Mouse (Mus musculus): Measurements from ENCODE around the gene Serpinb1c. TPM values are rescaled to one million over a fixed set of nuclear protein-coding genes. Genes with fewer than 3 reads are reported as not detected.
A peak's percentile ranks its signal among the peaks of the same experiment; 100 is the strongest.
"Not testable (repeated sequence)": the region's sequence is repeated elsewhere in the genome, so short reads cannot be mapped to it uniquely, and the experiment has no call there.

Serpinb1c gene
- polyA plus RNA-seq, 1 experiment from 2014 or later = not detected

DNA sequence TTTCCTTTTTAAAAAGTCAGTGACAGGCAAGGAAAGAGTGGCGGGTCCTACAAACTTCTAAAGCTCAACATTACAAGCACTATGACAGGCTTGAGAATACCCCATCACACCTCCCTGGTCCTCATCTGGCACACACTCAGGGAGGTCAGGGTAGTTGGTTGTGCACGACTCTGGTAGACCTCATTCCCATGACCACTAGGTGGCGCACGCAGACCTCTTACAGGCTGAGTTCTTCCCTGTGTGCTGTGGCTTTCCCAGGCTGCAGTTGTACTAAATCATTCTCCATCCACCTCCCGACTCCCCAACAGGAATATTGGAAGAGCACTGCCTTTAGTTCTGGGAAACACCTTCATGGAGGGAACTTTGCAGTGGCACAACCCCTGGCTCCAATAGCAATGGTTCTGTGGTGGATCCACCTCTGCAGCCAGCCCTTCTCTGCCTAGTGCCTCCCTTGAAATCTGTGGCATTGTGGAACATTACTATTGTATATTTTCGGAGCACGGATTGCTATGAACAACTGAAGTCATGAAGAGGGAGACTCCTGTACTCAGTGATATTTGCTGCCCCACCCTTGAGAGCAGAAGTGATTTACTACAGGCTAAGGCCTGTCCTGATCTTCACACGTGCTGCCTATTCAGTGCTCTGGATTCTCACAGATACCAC lies 5.3 kb upstream of the Serpinb1c start:
- Histone ChIP-seq H3K4me3 (no peak overlapping the region), H3K9me3 (no peaks in the 10 kb centered on the region), H3K27ac (no peak overlapping the region), H3K9ac (no peak overlapping the region), H3K4me1 (no peaks in the 10 kb centered on the region), H3K27me3 (no peaks in the 10 kb centered on the region), H3K4me2 (no peak overlapping the region), H3K36me3 (no peaks in the 10 kb centered on the region)
- peak; percentile 69; the same call in 1 of the 2 replicates for ATAC-seq (ENCODE audit: insufficient number of reproducible peaks, low FRiP score, low TSS enrichment, low read depth)
- WGBS = 29% methylated on average over 8 of the region's 8 CpGs

GRCm38 (mm10) chr13:32902481-32903015 lies 4.5 kb upstream of the Serpinb1c start:
- no peaks in the 10 kb centered on the region for H3K9me3 ChIP-seq
- no peak overlapping the region for H3K9ac ChIP-seq
- ATAC-seq (ENCODE audit: insufficient number of reproducible peaks, low FRiP score, low TSS enrichment, low read depth) = no peak
- H3K4me1 ChIP-seq = no peaks in the 10 kb centered on the region
- no peak overlapping the region for H3K4me3 ChIP-seq
- H3K27me3 ChIP-seq = no peaks in the 10 kb centered on the region
- 14% methylated on average over 4 of the region's 4 CpGs for WGBS
- no peaks in the 10 kb centered on the region for H3K36me3 ChIP-seq
- H3K4me2 ChIP-seq = no peak overlapping the region
- H3K27ac ChIP-seq = no peak overlapping the region

GRCm38 (mm10) chr13:32900639-32901038 lies 2.6 kb upstream of the Serpinb1c start:
- Histone ChIP-seq H3K9me3 (no peaks in the 10 kb centered on the region), H3K27me3 (no peaks in the 10 kb centered on the region), H3K4me2 (no peak overlapping the region), H3K4me1 (no peaks in the 10 kb centered on the region), H3K4me3 (no peak overlapping the region), H3K9ac (no peak overlapping the region), H3K36me3 (no peaks in the 10 kb centered on the region), H3K27ac (no peak overlapping the region)
- 13% methylated on average over 2 of the region's 2 CpGs for WGBS
- ATAC-seq (ENCODE audit: insufficient number of reproducible peaks, low FRiP score, low TSS enrichment, low read depth) = no peak

GRCm38 (mm10) chr13:32899114-32899513 lies 1.1 kb upstream of the Serpinb1c start:
- not testable (repeated sequence) for H3K4me2 ChIP-seq; H3K27me3 ChIP-seq; H3K4me1 ChIP-seq; H3K36me3 ChIP-seq; ATAC-seq (ENCODE audit: insufficient number of reproducible peaks, low FRiP score, low TSS enrichment, low read depth); H3K4me3 ChIP-seq; H3K9me3 ChIP-seq; H3K27ac ChIP-seq; H3K9ac ChIP-seq
- WGBS = 68% methylated on average over 2 of the region's 2 CpGs

- Histone ChIP-seq H3K9ac (no peak overlapping the region), H3K4me3 (no peak overlapping the region), H3K36me3 (no peaks in the 10 kb centered on the region), H3K9me3 (no peaks in the 10 kb centered on the region), H3K27me3 (no peaks in the 10 kb centered on the region), H3K4me2 (no peak overlapping the region), H3K27ac (no peak overlapping the region), H3K4me1 (no peaks in the 10 kb centered on the region)
- 0 out of 2 replicates have a peak, but pooled peaks have one; percentile 19 for ATAC-seq (ENCODE audit: insufficient number of reproducible peaks, low FRiP score, low TSS enrichment, low read depth)
- 65% methylated on average over 4 of the region's 4 CpGs for WGBS
Observed at GRCm38 (mm10) chr13:32896931-32897330, 1.1 kb downstream of the Serpinb1c start.

GRCm38 (mm10) chr13:32884755-32885154 lies 13.3 kb downstream of the Serpinb1c start:
- H3K27ac ChIP-seq = no peak overlapping the region

DNA sequence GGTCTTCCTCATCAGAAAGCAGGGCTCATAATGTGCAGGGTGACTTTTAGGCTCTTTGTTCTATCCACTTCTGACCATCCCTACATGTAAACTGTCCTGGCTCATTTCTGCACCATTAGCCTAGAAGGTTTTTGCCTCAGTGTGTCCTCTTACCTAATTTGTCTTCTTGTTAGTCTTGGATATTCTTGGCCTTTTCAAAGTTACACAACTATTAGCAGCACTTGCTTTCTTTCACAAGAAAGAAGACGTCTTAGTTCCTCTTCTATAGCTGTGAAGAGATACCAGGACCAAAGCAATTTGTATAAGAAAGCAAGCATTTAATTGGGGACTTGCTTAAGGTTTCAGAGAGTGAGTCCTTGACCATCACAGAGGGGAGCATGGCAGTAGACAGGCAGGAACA lies 24.1 kb downstream of the Serpinb1c start:
- no peaks in the 10 kb centered on the region for H3K4me1 ChIP-seq
- H3K27me3 ChIP-seq = no peaks in the 10 kb centered on the region
- no peak overlapping the region for H3K9ac ChIP-seq
- no peak overlapping the region for H3K27ac ChIP-seq
- H3K36me3 ChIP-seq = no peaks in the 10 kb centered on the region
- no peak overlapping the region for H3K4me2 ChIP-seq
- WGBS = 71% methylated on average over 1 of the region's 1 CpGs
- ATAC-seq (ENCODE audit: insufficient number of reproducible peaks, low FRiP score, low TSS enrichment, low read depth) = no peak
- H3K9me3 ChIP-seq = no peaks in the 10 kb centered on the region
- H3K4me3 ChIP-seq = no peak overlapping the region

More at GRCm38 (mm10) chr13:32884755-32885154, 13.3 kb downstream of the Serpinb1c start:
- no peak for ATAC-seq (ENCODE audit: insufficient number of reproducible peaks, low FRiP score, low TSS enrichment, low read depth)
- no peaks in the 10 kb centered on the region for H3K9me3 ChIP-seq
- no peak overlapping the region for H3K9ac ChIP-seq
- H3K4me3 ChIP-seq = no peak overlapping the region
- no peaks in the 10 kb centered on the region for H3K36me3 ChIP-seq
- H3K4me1 ChIP-seq = no peaks in the 10 kb centered on the region
- no peak overlapping the region for H3K4me2 ChIP-seq
- no peaks in the 10 kb centered on the region for H3K27me3 ChIP-seq

- ATAC-seq (ENCODE audit: insufficient number of reproducible peaks, low FRiP score, low TSS enrichment, low read depth) = no peak
- Histone ChIP-seq H3K36me3 (no peaks in the 10 kb centered on the region), H3K9me3 (no peaks in the 10 kb centered on the region), H3K4me2 (no peak overlapping the region), H3K4me3 (no peak overlapping the region), H3K4me1 (no peaks in the 10 kb centered on the region), H3K27me3 (no peaks in the 10 kb centered on the region), H3K9ac (no peak overlapping the region), H3K27ac (no peak overlapping the region)
- 67% methylated on average over 5 of the region's 5 CpGs for WGBS
Observed at GRCm38 (mm10) chr13:32868843-32869242, 29.2 kb downstream of the Serpinb1c start.

- H3K4me2 ChIP-seq; H3K27me3 ChIP-seq; ATAC-seq (ENCODE audit: insufficient number of reproducible peaks, low FRiP score, low TSS enrichment, low read depth); H3K27ac ChIP-seq; H3K9me3 ChIP-seq; H3K4me3 ChIP-seq; H3K36me3 ChIP-seq; H3K4me1 ChIP-seq; H3K9ac ChIP-seq: not testable (repeated sequence)
- WGBS = 80% methylated on average over 4 of the region's 4 CpGs
Observed at GRCm38 (mm10) chr13:32868233-32868632, 29.8 kb downstream of the Serpinb1c start.

GRCm38 (mm10) chr13:32867030-32867429 lies 31.0 kb downstream of the Serpinb1c start:
- H3K27me3 ChIP-seq = no peaks in the 10 kb centered on the region; the same call in 1 of the 2 replicates
- H3K9ac ChIP-seq = no peak overlapping the region
- H3K4me3 ChIP-seq = no peak overlapping the region
- H3K36me3 ChIP-seq = no peaks in the 10 kb centered on the region
- 0 out of 2 replicates have a peak, but pooled peaks cover 3% of the 10 kb centered on the region for H3K4me1 ChIP-seq
- no peaks in the 10 kb centered on the region for H3K9me3 ChIP-seq
- no peak overlapping the region for H3K4me2 ChIP-seq
- 58% methylated on average over 2 of the region's 2 CpGs for WGBS
- no peak overlapping the region for H3K27ac ChIP-seq
- ATAC-seq (ENCODE audit: insufficient number of reproducible peaks, low FRiP score, low TSS enrichment, low read depth) = no peak

DNA sequence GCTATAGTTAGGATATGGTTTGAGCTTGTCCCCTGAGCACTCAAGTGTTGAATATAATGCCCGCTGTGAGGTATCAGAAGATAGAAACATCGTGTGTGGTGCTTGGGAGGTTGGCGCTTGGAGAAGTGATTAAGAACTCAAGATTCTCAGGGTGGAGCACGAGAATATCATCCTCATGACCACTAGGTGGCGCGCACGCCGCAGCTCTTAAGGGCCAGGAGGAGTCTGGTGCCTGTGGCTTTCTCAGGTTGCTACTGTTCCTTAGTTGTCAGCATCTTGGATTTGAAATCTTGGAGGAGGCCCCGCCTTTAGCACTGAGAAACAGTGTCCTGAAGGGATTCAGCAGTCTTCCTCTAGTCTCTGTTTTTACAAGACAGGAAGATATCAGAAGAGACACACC lies 31.5 kb downstream of the Serpinb1c start:
- no peaks in the 10 kb centered on the region for H3K9me3 ChIP-seq
- no peak overlapping the region for H3K27ac ChIP-seq
- ATAC-seq (ENCODE audit: insufficient number of reproducible peaks, low FRiP score, low TSS enrichment, low read depth) = no peak
- no peaks in the 10 kb centered on the region; the same call in 1 of the 2 replicates for H3K27me3 ChIP-seq
- H3K36me3 ChIP-seq = no peaks in the 10 kb centered on the region
- WGBS = 6% methylated on average over 9 of the region's 9 CpGs
- no peak overlapping the region for H3K9ac ChIP-seq
- 0 out of 2 replicates have a peak, but pooled peaks cover 3% of the 10 kb centered on the region for H3K4me1 ChIP-seq
- no peak overlapping the region for H3K4me2 ChIP-seq
- H3K4me3 ChIP-seq = no peak overlapping the region

- H3K27me3 ChIP-seq = no peaks in the 10 kb centered on the region; the same call in 1 of the 2 replicates
- ATAC-seq (ENCODE audit: insufficient number of reproducible peaks, low FRiP score, low TSS enrichment, low read depth) = no peak
- no peaks in the 10 kb centered on the region for H3K36me3 ChIP-seq
- H3K27ac ChIP-seq = no peak overlapping the region
- H3K4me1 ChIP-seq = 0 out of 2 replicates have a peak, but pooled peaks cover 3% of the 10 kb centered on the region
- no peaks in the 10 kb centered on the region for H3K9me3 ChIP-seq
- 62% methylated on average over 2 of the region's 2 CpGs for WGBS
- no peak overlapping the region for H3K4me2 ChIP-seq
- no peak overlapping the region for H3K4me3 ChIP-seq
- H3K9ac ChIP-seq = no peak overlapping the region
Observed at GRCm38 (mm10) chr13:32865591-32865990, 32.4 kb downstream of the Serpinb1c start.
